Mouse (Mus musculus): ENCODE measurements around the gene AI481877. TPM values are rescaled to one million over a fixed set of nuclear protein-coding genes. Genes with fewer than 3 reads are reported as not detected.
A peak's percentile ranks its signal among the peaks of the same experiment; 100 is the strongest.

The AI481877 gene
- polyA plus RNA-seq, 1 experiment from 2014 or later: 0.04 TPM

GRCm38 (mm10) chr4:59051081-59051480 lies 87.7 kb downstream of the AI481877 start:
- no peaks in the 10 kb centered on the region for H3K36me3 ChIP-seq
- no peak overlapping the region for H3K4me3 ChIP-seq (replicated peaks)
- no peak overlapping the region for H3K4me2 ChIP-seq
- H3K9ac ChIP-seq (replicated peaks): no peak overlapping the region
- H3K4me1 ChIP-seq (replicated peaks): no peaks in the 10 kb centered on the region
- WGBS: 90% methylated on average over 1 of the region's 1 CpGs
- H3K27ac ChIP-seq: no peak overlapping the region
- no peaks in the 10 kb centered on the region for H3K27me3 ChIP-seq
- H3K9me3 ChIP-seq: 0 out of 2 replicates have a peak, but pooled peaks cover 3% of the 10 kb centered on the region
- ATAC-seq (ENCODE audit: insufficient number of reproducible peaks, insufficient read depth, low FRiP score, low TSS enrichment, low read depth): no peak

GRCm38 (mm10) chr4:59047222-59047621 lies 91.6 kb downstream of the AI481877 start:
- Histone ChIP-seq H3K27me3 (no peaks in the 10 kb centered on the region), H3K27ac (no peak overlapping the region), H3K4me3 (replicated peaks) (no peak overlapping the region), H3K9ac (replicated peaks) (no peak overlapping the region), H3K36me3 (peaks cover under 1% of the 10 kb centered on the region; the same call in 1 of the 2 replicates), H3K9me3 (0 out of 2 replicates have a peak, but pooled peaks cover 3% of the 10 kb centered on the region), H3K4me1 (replicated peaks) (no peaks in the 10 kb centered on the region), H3K4me2 (no peak overlapping the region)
- no peak for ATAC-seq (ENCODE audit: insufficient number of reproducible peaks, insufficient read depth, low FRiP score, low TSS enrichment, low read depth)
- 39% methylated on average over 3 of the region's 3 CpGs for WGBS

GRCm38 (mm10) chr4:59043891-59044290 lies 94.9 kb downstream of the AI481877 start:
- 90% methylated on average over 6 of the region's 6 CpGs for WGBS
- H3K27ac ChIP-seq: no peak overlapping the region
- H3K9me3 ChIP-seq: 0 out of 2 replicates have a peak, but pooled peaks cover 3% of the 10 kb centered on the region
- H3K9ac ChIP-seq (replicated peaks): no peak overlapping the region
- no peak overlapping the region for H3K4me2 ChIP-seq
- no peak for ATAC-seq (ENCODE audit: insufficient number of reproducible peaks, insufficient read depth, low FRiP score, low TSS enrichment, low read depth)
- H3K4me1 ChIP-seq (replicated peaks): no peaks in the 10 kb centered on the region
- H3K4me3 ChIP-seq (replicated peaks): no peak overlapping the region
- peaks cover 28% of the 10 kb centered on the region for H3K36me3 ChIP-seq
- H3K27me3 ChIP-seq: no peaks in the 10 kb centered on the region

GRCm38 (mm10) chr4:59043074-59043473 lies 95.7 kb downstream of the AI481877 start:
- no peak overlapping the region for H3K4me2 ChIP-seq
- H3K4me3 ChIP-seq (replicated peaks): no peak overlapping the region
- peaks cover 32% of the 10 kb centered on the region for H3K36me3 ChIP-seq
- H3K9me3 ChIP-seq: no peaks in the 10 kb centered on the region
- H3K27ac ChIP-seq: no peak overlapping the region
- ATAC-seq (ENCODE audit: insufficient number of reproducible peaks, insufficient read depth, low FRiP score, low TSS enrichment, low read depth): no peak
- H3K4me1 ChIP-seq (replicated peaks): no peaks in the 10 kb centered on the region
- 98% methylated on average over 5 of the region's 5 CpGs for WGBS
- no peak overlapping the region for H3K9ac ChIP-seq (replicated peaks)
- no peaks in the 10 kb centered on the region for H3K27me3 ChIP-seq

GRCm38 (mm10) chr4:59040397-59041287 lies 98.1 kb downstream of the AI481877 start:
- H3K27me3 ChIP-seq: no peaks in the 10 kb centered on the region
- WGBS: 88% methylated on average over 11 of the region's 11 CpGs
- peaks cover 9% of the 10 kb centered on the region; the same call in 1 of the 2 replicates for H3K4me1 ChIP-seq (replicated peaks)
- H3K4me3 ChIP-seq (replicated peaks): no peak overlapping the region
- ATAC-seq (ENCODE audit: insufficient number of reproducible peaks, insufficient read depth, low FRiP score, low TSS enrichment, low read depth): no peak
- no peak overlapping the region for H3K4me2 ChIP-seq
- peaks cover 32% of the 10 kb centered on the region for H3K36me3 ChIP-seq
- H3K9ac ChIP-seq (replicated peaks): no peak overlapping the region
- no peaks in the 10 kb centered on the region for H3K9me3 ChIP-seq
- H3K27ac ChIP-seq: no peak overlapping the region

- Histone ChIP-seq H3K27ac (no peak overlapping the region), H3K36me3 (peaks cover 32% of the 10 kb centered on the region), H3K4me3 (replicated peaks) (no peak overlapping the region), H3K27me3 (no peaks in the 10 kb centered on the region), H3K4me1 (replicated peaks) (peaks cover 9% of the 10 kb centered on the region; the same call in 1 of the 2 replicates), H3K9ac (replicated peaks) (no peak overlapping the region), H3K9me3 (peaks cover 5% of the 10 kb centered on the region; the same call in 1 of the 2 replicates), H3K4me2 (no peak overlapping the region)
- 97% methylated on average over 3 of the region's 3 CpGs for WGBS
- no peak for ATAC-seq (ENCODE audit: insufficient number of reproducible peaks, insufficient read depth, low FRiP score, low TSS enrichment, low read depth)
Measured at GRCm38 (mm10) chr4:59037525-59037924, 101.3 kb downstream of the AI481877 start.

DNA sequence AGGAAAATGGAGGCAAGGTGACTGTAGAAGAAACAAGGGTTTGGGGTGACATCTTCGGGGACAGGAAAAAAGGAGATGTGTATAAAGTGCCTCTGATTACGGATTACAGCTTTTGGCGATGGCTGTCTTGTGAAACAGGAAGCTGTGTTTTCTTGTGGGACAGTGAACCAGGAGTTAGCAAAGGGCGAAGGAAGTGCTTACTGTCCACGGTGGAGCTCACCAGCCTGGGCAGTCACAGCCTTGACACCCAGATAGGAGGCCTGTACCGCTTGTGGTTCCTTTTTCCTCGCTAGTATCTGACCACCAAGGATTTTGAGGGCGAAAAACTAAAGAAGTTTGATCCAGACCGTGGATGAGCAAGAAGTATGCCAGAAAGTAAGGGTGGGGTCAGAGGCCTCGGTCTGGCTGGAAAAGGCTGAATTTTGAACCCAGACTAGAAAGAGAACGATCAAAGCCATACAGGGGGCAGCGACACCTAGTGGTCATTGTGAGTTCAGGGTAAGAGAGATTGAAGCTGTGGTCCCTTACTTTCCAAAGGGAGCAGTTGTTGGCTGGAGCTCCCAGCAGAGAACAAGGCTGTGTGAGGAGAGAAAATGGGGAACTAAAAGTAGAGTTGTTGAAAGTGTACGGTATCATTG lies 102.2 kb downstream of the AI481877 start:
- no peak for ATAC-seq (ENCODE audit: insufficient number of reproducible peaks, insufficient read depth, low FRiP score, low TSS enrichment, low read depth)
- Histone ChIP-seq H3K4me1 (replicated peaks) (peaks cover 9% of the 10 kb centered on the region; the same call in 1 of the 2 replicates), H3K36me3 (peaks cover 26% of the 10 kb centered on the region), H3K9ac (replicated peaks) (no peak overlapping the region), H3K27ac (no peak overlapping the region; the same call in 1 of the 2 replicates), H3K27me3 (no peaks in the 10 kb centered on the region), H3K4me3 (replicated peaks) (0 out of 2 replicates have a peak overlapping the region, but pooled peaks have one; percentile 83), H3K4me2 (no peak overlapping the region), H3K9me3 (peaks cover 5% of the 10 kb centered on the region; the same call in 1 of the 2 replicates)
- WGBS: 52% methylated on average over 13 of the region's 13 CpGs

- Histone ChIP-seq H3K27me3 (no peaks in the 10 kb centered on the region), H3K9ac (replicated peaks) (peak overlapping the region; percentile 84), H3K36me3 (peaks cover 23% of the 10 kb centered on the region), H3K4me2 (peak overlapping the region; percentile 67), H3K4me1 (replicated peaks) (peaks cover 9% of the 10 kb centered on the region; the same call in 1 of the 2 replicates), H3K9me3 (peaks cover 5% of the 10 kb centered on the region; the same call in 1 of the 2 replicates), H3K4me3 (replicated peaks) (peak overlapping the region; percentile 83), H3K27ac (no peak overlapping the region)
- WGBS: 58% methylated on average over 18 of the region's 18 CpGs
- no peak for ATAC-seq (ENCODE audit: insufficient number of reproducible peaks, insufficient read depth, low FRiP score, low TSS enrichment, low read depth)
Measured at GRCm38 (mm10) chr4:59035786-59036350, 102.9 kb downstream of the AI481877 start.

DNA sequence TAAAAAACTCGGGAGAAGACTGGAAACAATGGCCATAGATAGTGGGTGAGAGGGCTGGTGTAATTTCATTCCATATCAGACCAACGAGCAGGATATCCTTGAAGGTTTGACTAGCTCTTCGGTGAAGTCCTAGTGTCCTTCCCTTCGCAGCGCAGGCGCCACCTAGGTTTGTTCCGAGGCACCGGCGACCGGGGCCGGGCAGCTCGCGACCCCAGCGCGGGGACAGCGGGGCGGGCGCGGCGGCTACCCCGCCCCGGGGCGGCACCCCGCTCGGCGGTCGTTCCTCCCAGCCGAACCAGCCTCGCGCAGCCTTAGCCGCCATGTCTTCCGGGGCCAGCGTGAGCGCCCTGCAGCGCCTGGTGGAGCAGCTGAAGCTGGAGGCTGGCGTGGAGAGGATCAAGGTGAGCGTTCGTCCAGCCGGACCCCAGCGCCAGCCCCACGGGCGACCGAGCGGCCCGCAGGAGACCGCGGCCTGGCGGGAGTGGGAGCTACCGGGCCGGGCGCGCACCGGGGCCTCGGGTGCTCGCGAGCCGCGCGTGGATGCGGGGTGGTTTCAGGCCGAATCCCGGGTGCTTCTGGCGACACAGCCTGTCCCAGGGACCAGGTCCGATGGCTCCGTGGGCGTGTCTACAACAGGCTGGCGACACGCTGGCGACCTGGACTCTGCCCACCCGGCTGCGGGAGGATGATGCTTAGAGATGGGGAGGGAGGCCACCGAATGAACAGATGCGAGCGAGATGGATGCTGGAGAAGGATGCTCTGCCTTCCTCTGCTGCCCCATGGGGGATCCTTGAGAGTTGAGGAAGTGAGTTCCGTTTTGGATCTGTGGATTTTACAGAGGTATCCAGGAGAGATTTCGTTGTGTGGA lies 103.6 kb downstream of the AI481877 start, which contains the start of gene Gng10:
Gng10 (plus strand) TSS at position 171 of the 868 bp plus-strand sequence.
- Histone ChIP-seq H3K27me3 (no peaks in the 10 kb centered on the region), H3K36me3 (peaks cover 16% of the 10 kb centered on the region), H3K4me2 (peak within 1 kb of the TSS; percentile 67), H3K27ac (peak within 1 kb of the TSS; percentile 82), H3K9me3 (peaks cover 5% of the 10 kb centered on the region; the same call in 1 of the 2 replicates), H3K4me3 (replicated peaks) (peak within 1 kb of the TSS; percentile 83), H3K4me1 (replicated peaks) (peaks cover 9% of the 10 kb centered on the region; the same call in 1 of the 2 replicates), H3K9ac (replicated peaks) (peak within 1 kb of the TSS; percentile 84)
- WGBS: 10% methylated on average over 76 of the region's 76 CpGs
- ATAC-seq (ENCODE audit: insufficient number of reproducible peaks, insufficient read depth, low FRiP score, low TSS enrichment, low read depth): peak; percentile 76

- H3K4me2 ChIP-seq: peak overlapping the region; percentile 67
- H3K9me3 ChIP-seq: peaks cover 7% of the 10 kb centered on the region; the same call in 1 of the 2 replicates
- peak overlapping the region; percentile 83 for H3K4me3 ChIP-seq (replicated peaks)
- WGBS: 74% methylated on average over 10 of the region's 10 CpGs
- H3K27ac ChIP-seq: no peak overlapping the region
- H3K27me3 ChIP-seq: no peaks in the 10 kb centered on the region
- H3K36me3 ChIP-seq: peaks cover 9% of the 10 kb centered on the region
- peaks cover 9% of the 10 kb centered on the region; the same call in 1 of the 2 replicates for H3K4me1 ChIP-seq (replicated peaks)
- ATAC-seq (ENCODE audit: insufficient number of reproducible peaks, insufficient read depth, low FRiP score, low TSS enrichment, low read depth): peak; percentile 43; the same call in 1 of the 2 replicates
- H3K9ac ChIP-seq (replicated peaks): no peak overlapping the region
Measured at GRCm38 (mm10) chr4:59034325-59034917, 104.4 kb downstream of the AI481877 start.
